Mouse (Mus musculus) hindbrain, embryonic 10.5 days (tissue): ENCODE results near the gene Dennd2d. TPM values are rescaled to one million over a fixed set of nuclear protein-coding genes. Genes with fewer than 3 reads are reported as not detected.

Experiments
- polyA plus RNA-seq: library from polyadenylated mRNA; unstranded; fragments of >200 nt; fragmentation: Nextera tagmentation; extraction: Ambion mirVana; gene quantifications from 2 replicates; pipeline ENCODE4 v1.2.1, GENCODE M21; 2016

The Dennd2d gene
- polyA plus RNA-seq, 1 experiment from 2014 or later: 1.3 TPM

Other genes starting within 250 kb of the Dennd2d start
- not detected in 2 replicates for gene Chil6, start 76.2 kb upstream of the Dennd2d start, polyA plus RNA-seq
- gene Dram2, start 65.4 kb downstream of the Dennd2d start, polyA plus RNA-seq: 41.7 and 41.8 TPM in 2 replicates
- 33.1 and 37.0 TPM in 2 replicates for gene Cept1, start 65.4 kb downstream of the Dennd2d start, polyA plus RNA-seq
- 11.5 and 13.3 TPM in 2 replicates for gene Lrif1, start 202.6 kb downstream of the Dennd2d start, polyA plus RNA-seq